Mouse (Mus musculus): ENCODE measurements around the gene 5530401A14Rik. TPM values are rescaled to one million over a fixed set of nuclear protein-coding genes. Genes with fewer than 3 reads are reported as not detected.

5530401A14Rik gene
- 0.64 and 0.73 TPM in 2 replicates for polyA plus RNA-seq (2014; fragmentation: Nextera tagmentation; extraction: Ambion mirVana)

- no peaks in the 10 kb centered on the region for H3K27me3 ChIP-seq (ENCODE audit: control insufficient read depth, insufficient read depth, low read length)
- H3K4me3 ChIP-seq (replicated peaks; ENCODE audit: low read depth, low read length), result no peak within 1 kb of the TSS
- ATAC-seq (ENCODE audit: low FRiP score, low TSS enrichment) (no peak; the same call in 1 of the 2 replicates), DNase-seq (peak; percentile 75)
- peak within 1 kb of the TSS; percentile 49 for H3K27ac ChIP-seq (replicated peaks; ENCODE audit: low read depth, low read length)
- H3K4me1 ChIP-seq (ENCODE audit: control insufficient read depth, insufficient read depth, low read length), result peaks cover 9% of the 10 kb centered on the region; the same call in 1 of the 2 replicates
- no peak within 1 kb of the TSS for H3K4me2 ChIP-seq (ENCODE audit: low read length)
- no peaks in the 10 kb centered on the region for H3K36me3 ChIP-seq (ENCODE audit: control insufficient read depth, insufficient read depth, low read length)
- WGBS, result 27% methylated on average over 4 of the region's 4 CpGs
- no peaks in the 10 kb centered on the region for H3K9me3 ChIP-seq (ENCODE audit: control insufficient read depth, low read length)
- no peak within 1 kb of the TSS for H3K9ac ChIP-seq (replicated peaks; ENCODE audit: low read length)
Observed at GRCm38 (mm10) chr11:81860250-81860972, at the start of gene 5530401A14Rik. 5530401A14Rik (plus strand) TSS chr11:81860673.

GRCm38 (mm10) chr11:81814816-81815215 lies 45.7 kb upstream of the 5530401A14Rik start:
- no peaks in the 10 kb centered on the region for H3K9me3 ChIP-seq (ENCODE audit: control insufficient read depth, low read length)
- H3K4me1 ChIP-seq (ENCODE audit: control insufficient read depth, insufficient read depth, low read length), result no peaks in the 10 kb centered on the region
- H3K27ac ChIP-seq (replicated peaks; ENCODE audit: low read depth, low read length), result no peak overlapping the region
- no peak for DNase-seq
- no peak overlapping the region for H3K4me3 ChIP-seq (replicated peaks; ENCODE audit: low read depth, low read length)
- 97% methylated on average over 1 of the region's 1 CpGs for WGBS
- H3K36me3 ChIP-seq (ENCODE audit: control insufficient read depth, insufficient read depth, low read length), result no peaks in the 10 kb centered on the region
- no peak overlapping the region for H3K9ac ChIP-seq (replicated peaks; ENCODE audit: low read length)
- ATAC-seq (ENCODE audit: low FRiP score, low TSS enrichment), result no peak
- no peaks in the 10 kb centered on the region for H3K27me3 ChIP-seq (ENCODE audit: control insufficient read depth, insufficient read depth, low read length)
- no peak overlapping the region for H3K4me2 ChIP-seq (ENCODE audit: low read length)

GRCm38 (mm10) chr11:81816531-81816930 lies 43.9 kb upstream of the 5530401A14Rik start:
- DNase-seq (no peak), ATAC-seq (ENCODE audit: low FRiP score, low TSS enrichment) (no peak)
- Histone ChIP-seq H3K36me3 (ENCODE audit: control insufficient read depth, insufficient read depth, low read length) (no peaks in the 10 kb centered on the region), H3K27ac (replicated peaks; ENCODE audit: low read depth, low read length) (no peak overlapping the region), H3K9me3 (ENCODE audit: control insufficient read depth, low read length) (no peaks in the 10 kb centered on the region), H3K4me3 (replicated peaks; ENCODE audit: low read depth, low read length) (no peak overlapping the region), H3K27me3 (ENCODE audit: control insufficient read depth, insufficient read depth, low read length) (no peaks in the 10 kb centered on the region), H3K4me2 (ENCODE audit: low read length) (no peak overlapping the region), H3K9ac (replicated peaks; ENCODE audit: low read length) (no peak overlapping the region), H3K4me1 (ENCODE audit: control insufficient read depth, insufficient read depth, low read length) (no peaks in the 10 kb centered on the region)
- WGBS, result 71% methylated on average over 5 of the region's 5 CpGs

- Histone ChIP-seq H3K27me3 (ENCODE audit: control insufficient read depth, insufficient read depth, low read length) (no peaks in the 10 kb centered on the region), H3K9ac (replicated peaks; ENCODE audit: low read length) (no peak overlapping the region), H3K4me2 (ENCODE audit: low read length) (no peak overlapping the region), H3K4me3 (replicated peaks; ENCODE audit: low read depth, low read length) (no peak overlapping the region), H3K27ac (replicated peaks; ENCODE audit: low read depth, low read length) (no peak overlapping the region), H3K9me3 (ENCODE audit: control insufficient read depth, low read length) (no peaks in the 10 kb centered on the region), H3K4me1 (ENCODE audit: control insufficient read depth, insufficient read depth, low read length) (no peaks in the 10 kb centered on the region), H3K36me3 (ENCODE audit: control insufficient read depth, insufficient read depth, low read length) (no peaks in the 10 kb centered on the region)
- DNase-seq, result no peak
- 27% methylated on average over 1 of the region's 1 CpGs for WGBS
- ATAC-seq (ENCODE audit: low FRiP score, low TSS enrichment), result no peak
Observed at GRCm38 (mm10) chr11:81832381-81832780, 28.1 kb upstream of the 5530401A14Rik start.

GRCm38 (mm10) chr11:81838426-81838825 lies 22.0 kb upstream of the 5530401A14Rik start:
- DNase-seq (peak; percentile 61), ATAC-seq (ENCODE audit: low FRiP score, low TSS enrichment) (0 out of 2 replicates have a peak, but pooled peaks have one; percentile 14)
- H3K4me2 ChIP-seq (ENCODE audit: low read length), result no peak overlapping the region
- H3K27ac ChIP-seq (replicated peaks; ENCODE audit: low read depth, low read length), result no peak overlapping the region
- H3K9me3 ChIP-seq (ENCODE audit: control insufficient read depth, low read length), result no peaks in the 10 kb centered on the region
- H3K4me1 ChIP-seq (ENCODE audit: control insufficient read depth, insufficient read depth, low read length), result no peaks in the 10 kb centered on the region
- no peak overlapping the region for H3K9ac ChIP-seq (replicated peaks; ENCODE audit: low read length)
- WGBS, result 43% methylated on average over 4 of the region's 4 CpGs
- H3K27me3 ChIP-seq (ENCODE audit: control insufficient read depth, insufficient read depth, low read length), result no peaks in the 10 kb centered on the region
- H3K4me3 ChIP-seq (replicated peaks; ENCODE audit: low read depth, low read length), result no peak overlapping the region
- no peaks in the 10 kb centered on the region for H3K36me3 ChIP-seq (ENCODE audit: control insufficient read depth, insufficient read depth, low read length)

- ATAC-seq (ENCODE audit: low FRiP score, low TSS enrichment), result no peak
- H3K9me3 ChIP-seq (ENCODE audit: control insufficient read depth, low read length), result no peaks in the 10 kb centered on the region
- 58% methylated on average over 2 of the region's 2 CpGs for WGBS
Observed at GRCm38 (mm10) chr11:81841001-81841400, 19.5 kb upstream of the 5530401A14Rik start.

GRCm38 (mm10) chr11:81845010-81845685 lies 15.3 kb upstream of the 5530401A14Rik start:
- Histone ChIP-seq H3K9ac (replicated peaks; ENCODE audit: low read length) (no peak overlapping the region), H3K9me3 (ENCODE audit: control insufficient read depth, low read length) (no peaks in the 10 kb centered on the region), H3K4me1 (ENCODE audit: control insufficient read depth, insufficient read depth, low read length) (0 out of 2 replicates have a peak, but pooled peaks cover 4% of the 10 kb centered on the region), H3K36me3 (ENCODE audit: control insufficient read depth, insufficient read depth, low read length) (no peaks in the 10 kb centered on the region), H3K4me3 (replicated peaks; ENCODE audit: low read depth, low read length) (no peak overlapping the region), H3K27ac (replicated peaks; ENCODE audit: low read depth, low read length) (no peak overlapping the region), H3K27me3 (ENCODE audit: control insufficient read depth, insufficient read depth, low read length) (no peaks in the 10 kb centered on the region), H3K4me2 (ENCODE audit: low read length) (no peak overlapping the region)
- 53% methylated on average over 5 of the region's 5 CpGs for WGBS
- DNase-seq (peak; percentile 72), ATAC-seq (ENCODE audit: low FRiP score, low TSS enrichment) (no peak)

More at GRCm38 (mm10) chr11:81841001-81841400, 19.5 kb upstream of the 5530401A14Rik start:
- Histone ChIP-seq H3K27me3 (ENCODE audit: control insufficient read depth, insufficient read depth, low read length) (no peaks in the 10 kb centered on the region), H3K36me3 (ENCODE audit: control insufficient read depth, insufficient read depth, low read length) (no peaks in the 10 kb centered on the region), H3K9ac (replicated peaks; ENCODE audit: low read length) (no peak overlapping the region), H3K4me3 (replicated peaks; ENCODE audit: low read depth, low read length) (no peak overlapping the region), H3K27ac (replicated peaks; ENCODE audit: low read depth, low read length) (no peak overlapping the region), H3K4me2 (ENCODE audit: low read length) (no peak overlapping the region), H3K4me1 (ENCODE audit: control insufficient read depth, insufficient read depth, low read length) (0 out of 2 replicates have a peak, but pooled peaks cover 4% of the 10 kb centered on the region)
- peak; percentile 12 for DNase-seq

- ATAC-seq (ENCODE audit: low FRiP score, low TSS enrichment), result no peak
Observed at GRCm38 (mm10) chr11:81845686-81846036, 14.8 kb upstream of the 5530401A14Rik start.

More at GRCm38 (mm10) chr11:81845686-81846036, 14.8 kb upstream of the 5530401A14Rik start:
- H3K27ac ChIP-seq (replicated peaks; ENCODE audit: low read depth, low read length), result no peak overlapping the region
- H3K4me2 ChIP-seq (ENCODE audit: low read length), result no peak overlapping the region
- H3K36me3 ChIP-seq (ENCODE audit: control insufficient read depth, insufficient read depth, low read length), result no peaks in the 10 kb centered on the region
- no peak overlapping the region for H3K4me3 ChIP-seq (replicated peaks; ENCODE audit: low read depth, low read length)
- no peak overlapping the region for H3K9ac ChIP-seq (replicated peaks; ENCODE audit: low read length)
- H3K4me1 ChIP-seq (ENCODE audit: control insufficient read depth, insufficient read depth, low read length), result 0 out of 2 replicates have a peak, but pooled peaks cover 4% of the 10 kb centered on the region
- peak; percentile 21 for DNase-seq
- no peaks in the 10 kb centered on the region for H3K27me3 ChIP-seq (ENCODE audit: control insufficient read depth, insufficient read depth, low read length)
- 72% methylated on average over 3 of the region's 3 CpGs for WGBS
- H3K9me3 ChIP-seq (ENCODE audit: control insufficient read depth, low read length), result no peaks in the 10 kb centered on the region
